Mouse (Mus musculus): Measurements from ENCODE around the gene Nrip2. TPM values are rescaled to one million over a fixed set of nuclear protein-coding genes. Genes with fewer than 3 reads are reported as not detected.

Nrip2 gene
- polyA plus RNA-seq (2015; fragmentation: Nextera tagmentation; extraction: Ambion mirVana), result 5.0 and 5.7 TPM in 2 replicates

DNA sequence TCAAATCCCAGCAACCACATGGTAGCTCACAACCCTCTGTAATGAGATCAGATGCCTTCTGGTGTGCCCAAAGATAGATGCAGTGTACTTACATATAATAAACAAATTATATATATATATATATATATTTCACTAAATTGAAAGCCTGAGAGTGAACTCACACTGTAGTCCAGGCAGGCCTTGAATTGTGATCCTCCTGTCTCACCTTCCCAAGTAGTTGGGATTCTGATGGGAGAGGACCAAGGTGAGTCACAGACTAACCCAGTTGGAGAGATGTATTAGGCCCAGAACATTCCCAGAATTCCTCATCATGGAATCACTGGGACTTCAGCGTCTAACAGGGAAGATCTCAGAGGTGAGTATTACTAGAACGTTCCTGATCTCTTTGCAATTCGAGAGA, at the start of gene Nrip2:
TSS of gene Nrip2 (plus strand) at position 301 of the 400 bp plus-strand sequence.
- no peaks in the 10 kb centered on the region for H3K27me3 ChIP-seq
- no peak for ATAC-seq (replicated peaks)
- H3K4me3 ChIP-seq, result peak within 1 kb of the TSS; percentile 23
- H3K9me3 ChIP-seq, result no peaks in the 10 kb centered on the region
- peak within 1 kb of the TSS; percentile 22; the same call in 1 of the 2 replicates for H3K9ac ChIP-seq (replicated peaks)
- no peaks in the 10 kb centered on the region for H3K36me3 ChIP-seq
- WGBS, result 81% methylated on average over 3 of the region's 3 CpGs
- peak within 1 kb of the TSS; percentile 36 for H3K4me2 ChIP-seq (replicated peaks)
- H3K4me1 ChIP-seq, result peaks cover 10% of the 10 kb centered on the region
- peak within 1 kb of the TSS; percentile 50 for H3K27ac ChIP-seq (replicated peaks)

DNA sequence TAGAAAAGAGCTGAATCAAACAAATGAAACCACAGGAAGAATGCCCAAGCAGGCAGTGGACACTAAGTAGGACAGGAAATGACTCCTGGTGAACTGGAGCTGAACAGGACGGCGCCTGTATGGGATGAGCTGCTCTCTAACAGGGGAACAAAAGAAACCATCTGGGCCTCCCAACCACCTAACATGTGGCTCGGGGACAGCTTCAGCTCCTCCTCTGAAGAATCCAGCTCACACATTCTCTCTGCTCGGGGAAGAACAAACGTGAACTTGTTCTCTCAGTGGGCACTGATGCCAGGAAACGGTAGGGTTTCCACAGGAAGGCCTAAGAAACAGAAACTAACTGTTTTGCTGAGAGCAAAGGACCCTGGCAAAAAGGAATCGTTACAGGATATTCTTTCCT, 49.4 kb upstream of the Nrip2 start:
- no peaks in the 10 kb centered on the region for H3K9me3 ChIP-seq
- no peak overlapping the region for H3K4me2 ChIP-seq (replicated peaks)
- H3K27me3 ChIP-seq, result no peaks in the 10 kb centered on the region
- 0 out of 2 replicates have a peak overlapping the region, but pooled peaks have one; percentile 28 for H3K27ac ChIP-seq (replicated peaks)
- H3K4me3 ChIP-seq, result no peak overlapping the region
- WGBS, result 48% methylated on average over 7 of the region's 7 CpGs
- no peak for ATAC-seq (replicated peaks)
- no peaks in the 10 kb centered on the region for H3K36me3 ChIP-seq
- peaks cover 16% of the 10 kb centered on the region for H3K4me1 ChIP-seq
- H3K9ac ChIP-seq (replicated peaks), result no peak overlapping the region

DNA sequence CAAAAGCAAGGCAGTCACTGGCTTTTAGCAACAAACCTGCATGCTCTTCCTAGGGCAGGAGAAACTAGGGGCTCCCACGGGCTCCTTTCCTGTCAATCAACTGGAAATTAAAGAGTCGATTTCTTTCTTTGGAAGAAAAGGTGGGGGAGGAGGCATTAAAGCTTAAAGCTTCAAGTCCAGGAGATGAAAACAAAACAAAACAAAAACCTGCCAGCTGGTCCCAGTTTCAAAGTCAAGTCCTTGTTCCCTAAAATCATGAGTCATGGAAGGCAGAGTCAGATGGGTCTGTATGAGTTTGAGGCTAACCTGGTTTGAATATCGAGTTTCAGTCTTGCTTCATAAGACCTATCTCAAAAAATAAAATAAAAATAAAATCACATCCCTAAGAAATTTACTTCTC, 45.0 kb upstream of the Nrip2 start:
- no peaks in the 10 kb centered on the region for H3K9me3 ChIP-seq
- no peak overlapping the region for H3K9ac ChIP-seq (replicated peaks)
- no peaks in the 10 kb centered on the region for H3K27me3 ChIP-seq
- peaks cover 21% of the 10 kb centered on the region for H3K36me3 ChIP-seq
- peak overlapping the region; percentile 76 for H3K4me2 ChIP-seq (replicated peaks)
- WGBS, result 27% methylated on average over 3 of the region's 3 CpGs
- no peak overlapping the region for H3K27ac ChIP-seq (replicated peaks)
- peaks cover 28% of the 10 kb centered on the region for H3K4me1 ChIP-seq
- H3K4me3 ChIP-seq, result no peak overlapping the region; the same call in 1 of the 2 replicates
- ATAC-seq (replicated peaks), result no peak

DNA sequence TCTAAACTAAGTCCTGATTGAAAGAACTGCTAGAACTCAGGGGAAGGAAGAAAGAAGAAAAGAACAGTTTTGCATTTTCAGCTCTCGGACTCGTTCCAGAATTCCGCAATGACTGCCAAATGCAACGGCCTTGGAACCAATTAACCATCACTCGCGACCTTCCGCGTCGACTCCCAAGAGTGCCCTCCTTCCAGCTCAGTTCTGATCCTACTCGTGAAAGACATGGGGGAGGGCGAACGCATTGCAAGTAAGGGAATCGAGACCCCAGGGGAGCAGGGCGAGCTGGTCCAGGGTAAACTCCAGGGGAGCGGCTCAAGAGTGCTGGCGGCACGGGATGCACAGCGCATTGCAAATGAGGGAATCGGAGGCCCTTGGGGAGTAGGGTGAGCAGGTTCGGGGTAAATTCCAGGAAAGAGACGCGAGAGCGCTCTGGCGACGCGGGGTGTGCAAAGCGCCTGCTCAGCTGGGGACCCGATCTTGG, 43.9 kb upstream of the Nrip2 start:
- Histone ChIP-seq H3K4me2 (replicated peaks) (peak overlapping the region; percentile 76), H3K9ac (replicated peaks) (peak overlapping the region; percentile 70), H3K27ac (replicated peaks) (peak overlapping the region; percentile 94), H3K4me3 (peak overlapping the region; percentile 95), H3K4me1 (peaks cover 36% of the 10 kb centered on the region), H3K9me3 (no peaks in the 10 kb centered on the region), H3K36me3 (peaks cover 21% of the 10 kb centered on the region), H3K27me3 (no peaks in the 10 kb centered on the region)
- ATAC-seq (replicated peaks), result peak; percentile 78
- under 1% methylated on average over 28 of the region's 28 CpGs for WGBS

DNA sequence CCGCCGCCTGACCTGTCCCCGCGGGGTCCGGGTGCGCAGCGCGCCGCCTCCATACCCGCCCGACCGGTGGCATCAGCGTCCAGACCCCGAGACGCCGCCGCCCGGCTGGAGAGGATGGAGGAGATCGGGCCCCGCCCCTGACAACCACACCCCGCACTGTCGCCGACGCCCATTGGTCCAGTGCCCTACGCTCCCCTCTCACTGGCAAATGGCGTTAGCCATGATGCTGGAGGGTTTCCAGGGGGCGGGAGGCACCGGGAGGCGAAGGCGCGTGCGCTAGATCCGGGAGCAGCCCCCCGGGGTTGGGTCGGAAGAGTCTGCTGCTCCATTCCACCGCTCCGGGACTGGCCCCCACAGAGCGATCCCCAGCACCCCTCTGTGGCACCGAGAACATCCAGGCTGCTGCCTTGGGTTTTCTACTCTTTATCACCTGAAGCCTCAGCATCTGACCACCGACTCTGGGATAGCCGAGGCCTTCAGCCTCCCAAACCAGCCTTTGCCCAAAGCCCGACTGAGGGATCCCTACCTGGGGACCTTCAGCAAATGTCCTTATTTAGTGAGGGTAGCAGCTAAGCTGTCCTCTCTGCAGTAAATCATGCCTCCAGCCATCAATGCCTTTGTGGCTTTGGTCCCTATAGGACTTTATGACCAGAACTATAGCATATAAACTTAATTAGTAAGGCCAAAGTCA, 43.2 kb upstream of the Nrip2 start, which contains the start of gene Tulp3:
TSS of gene Tulp3 (minus strand) at position 126 of the 691 bp plus-strand sequence.
- H3K4me2 ChIP-seq (replicated peaks), result peak within 1 kb of the TSS; percentile 76
- H3K4me1 ChIP-seq, result peaks cover 42% of the 10 kb centered on the region
- no peaks in the 10 kb centered on the region for H3K9me3 ChIP-seq
- under 1% methylated on average over 42 of the region's 42 CpGs for WGBS
- ATAC-seq (replicated peaks), result peak; percentile 97
- no peaks in the 10 kb centered on the region for H3K27me3 ChIP-seq
- peak within 1 kb of the TSS; percentile 70 for H3K9ac ChIP-seq (replicated peaks)
- peak within 1 kb of the TSS; percentile 94 for H3K27ac ChIP-seq (replicated peaks)
- H3K4me3 ChIP-seq, result peak within 1 kb of the TSS; percentile 95
- peaks cover 21% of the 10 kb centered on the region for H3K36me3 ChIP-seq

DNA sequence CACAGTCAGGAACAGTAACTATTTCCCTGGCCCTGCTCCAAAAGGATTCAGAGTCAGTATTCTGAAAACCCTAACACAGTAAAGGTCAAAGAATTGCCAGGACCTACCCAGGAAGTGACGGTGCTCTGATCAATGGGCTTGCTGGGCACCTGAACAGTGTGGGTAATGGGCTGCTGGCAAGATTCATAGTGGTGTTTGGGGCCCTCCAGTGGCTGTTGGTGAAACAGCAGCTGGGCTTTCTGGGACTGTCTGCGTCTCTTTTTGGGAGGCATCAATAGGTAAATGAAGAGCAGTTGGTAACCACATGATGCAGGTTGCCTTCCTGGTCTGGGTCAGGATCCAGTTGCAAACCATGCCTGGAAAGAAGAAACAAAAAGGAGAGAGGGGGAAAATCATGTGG, 40.1 kb upstream of the Nrip2 start:
- H3K27me3 ChIP-seq, result no peaks in the 10 kb centered on the region
- no peak overlapping the region for H3K27ac ChIP-seq (replicated peaks)
- no peak overlapping the region for H3K4me2 ChIP-seq (replicated peaks)
- H3K9me3 ChIP-seq, result no peaks in the 10 kb centered on the region
- no peak overlapping the region for H3K9ac ChIP-seq (replicated peaks)
- no peak overlapping the region for H3K4me3 ChIP-seq
- ATAC-seq (replicated peaks), result no peak
- peaks cover 21% of the 10 kb centered on the region for H3K36me3 ChIP-seq
- 3% methylated on average over 2 of the region's 2 CpGs for WGBS
- H3K4me1 ChIP-seq, result peaks cover 54% of the 10 kb centered on the region

DNA sequence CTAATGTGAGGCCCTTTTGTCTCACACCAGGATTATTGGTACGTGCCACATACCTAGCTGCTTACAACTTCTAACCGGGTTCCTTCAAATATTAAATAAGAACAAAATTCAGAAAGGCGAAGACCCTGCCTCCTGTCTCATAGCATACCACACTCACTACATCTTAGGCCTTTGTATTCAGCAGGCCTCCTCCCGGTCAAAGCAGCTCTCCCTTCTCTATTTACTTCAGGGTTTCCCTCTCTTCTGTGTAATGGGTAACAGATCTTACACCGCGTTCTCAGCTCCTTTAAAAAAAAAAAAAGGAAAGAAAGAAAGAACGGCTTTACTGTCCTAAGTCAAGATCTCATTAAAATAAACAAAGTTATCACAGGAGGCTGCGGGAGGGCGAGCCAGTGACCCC, 37.2 kb upstream of the Nrip2 start:
- Histone ChIP-seq H3K9me3 (no peaks in the 10 kb centered on the region), H3K4me1 (peaks cover 35% of the 10 kb centered on the region), H3K4me2 (replicated peaks) (peak overlapping the region; percentile 85), H3K4me3 (peak overlapping the region; percentile 93), H3K27me3 (no peaks in the 10 kb centered on the region), H3K9ac (replicated peaks) (peak overlapping the region; percentile 89), H3K36me3 (peaks cover 17% of the 10 kb centered on the region), H3K27ac (replicated peaks) (peak overlapping the region; percentile 93)
- no peak for ATAC-seq (replicated peaks)
- 8% methylated on average over 9 of the region's 9 CpGs for WGBS

DNA sequence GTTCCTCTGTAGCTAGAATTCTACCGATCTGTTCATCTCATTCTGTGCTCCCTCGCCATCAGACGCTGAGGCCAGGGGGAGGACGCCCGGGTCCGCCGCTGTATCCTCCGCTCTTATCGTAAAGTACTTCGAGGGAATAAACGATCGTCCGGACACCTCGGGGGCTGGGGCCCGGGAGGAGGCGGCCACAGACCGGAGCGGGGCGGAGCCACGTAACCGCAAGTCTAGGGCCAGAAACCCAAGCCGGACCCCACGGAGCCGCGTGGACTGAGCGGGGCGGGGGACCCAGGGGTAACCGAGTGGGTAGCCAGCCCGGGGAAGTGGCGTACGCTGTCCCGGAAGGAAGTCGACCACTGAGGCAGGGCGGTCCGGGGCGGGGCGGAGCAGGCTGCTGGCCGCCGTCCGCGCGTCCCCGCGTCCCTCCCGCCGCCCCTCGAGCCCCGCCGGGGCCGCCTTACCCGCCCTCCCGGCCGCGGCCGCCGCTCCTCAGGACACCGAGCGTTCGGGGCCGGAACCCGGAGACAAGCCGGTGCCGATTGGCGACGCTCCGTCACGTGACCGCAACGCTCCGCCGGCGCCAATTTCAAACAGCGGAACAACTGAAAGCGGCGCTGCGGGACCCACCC, 36.6 kb upstream of the Nrip2 start, which contains the start of the genes Rhno1 and Foxm1:
TSS of gene Rhno1 (minus strand) at position 531 of the 626 bp plus-strand sequence.
TSS of gene Foxm1 (plus strand) at position 587 of the 626 bp plus-strand sequence.
- under 1% methylated on average over 72 of the region's 76 CpGs for WGBS
- peaks cover 35% of the 10 kb centered on the region for H3K4me1 ChIP-seq
- H3K9ac ChIP-seq (replicated peaks), result peak within 1 kb of the TSS; percentile 89
- H3K36me3 ChIP-seq, result peaks cover 17% of the 10 kb centered on the region
- peak within 1 kb of the TSS; percentile 85 for H3K4me2 ChIP-seq (replicated peaks)
- H3K9me3 ChIP-seq, result no peaks in the 10 kb centered on the region
- no peaks in the 10 kb centered on the region for H3K27me3 ChIP-seq
- H3K4me3 ChIP-seq, result peak within 1 kb of the TSS; percentile 93
- ATAC-seq (replicated peaks), result peak; percentile 90
- peak within 1 kb of the TSS; percentile 93 for H3K27ac ChIP-seq (replicated peaks)

DNA sequence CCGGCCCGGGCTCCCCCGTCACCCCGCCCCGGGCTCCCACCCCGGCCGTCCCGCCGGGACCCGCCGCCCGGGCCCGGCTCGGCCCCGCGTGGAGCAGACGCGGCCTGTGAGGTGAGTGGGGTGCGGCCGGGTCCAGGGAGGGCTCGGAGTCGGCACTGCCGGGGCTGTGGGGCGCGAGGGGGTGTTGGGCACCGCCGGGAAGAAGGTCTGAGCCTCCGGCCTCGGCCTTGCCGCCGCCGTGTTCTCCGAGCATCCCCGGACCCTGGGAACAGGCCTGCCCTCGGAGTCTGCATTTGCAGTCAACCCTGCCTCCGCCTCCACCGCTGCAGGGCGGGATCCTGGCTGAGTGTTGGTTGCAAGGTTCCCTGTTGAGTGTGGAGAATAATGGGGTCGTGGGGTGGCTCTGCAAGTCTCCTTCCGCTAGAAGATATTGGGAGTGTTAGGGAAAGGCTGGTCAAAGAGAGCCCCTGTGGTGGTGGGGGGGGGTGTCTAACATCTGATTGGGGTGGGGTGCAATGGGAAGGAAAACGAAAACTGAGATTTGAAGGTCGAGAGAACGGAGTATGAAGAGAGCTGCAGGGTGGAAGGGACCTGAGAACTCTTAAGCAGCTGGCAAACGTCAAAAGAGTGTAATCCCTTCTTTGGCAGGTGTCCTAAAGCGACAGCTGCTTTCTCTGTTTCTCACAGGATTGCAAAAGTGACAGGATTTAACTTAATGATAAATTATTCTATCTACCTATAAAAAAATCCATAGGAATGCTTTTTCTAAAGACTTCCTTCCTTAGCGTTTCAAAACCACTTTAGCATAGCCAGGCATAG, 35.9 kb upstream of the Nrip2 start:
- peak overlapping the region; percentile 89 for H3K9ac ChIP-seq (replicated peaks)
- H3K4me1 ChIP-seq, result peaks cover 35% of the 10 kb centered on the region
- ATAC-seq (replicated peaks), result no peak; the same call in none of the 2 replicates
- no peaks in the 10 kb centered on the region for H3K9me3 ChIP-seq
- WGBS, result under 1% methylated on average over 36 of the region's 46 CpGs
- peak overlapping the region; percentile 93 for H3K4me3 ChIP-seq
- H3K4me2 ChIP-seq (replicated peaks), result peak overlapping the region; percentile 85
- peaks cover 13% of the 10 kb centered on the region for H3K36me3 ChIP-seq
- H3K27me3 ChIP-seq, result no peaks in the 10 kb centered on the region
- peak overlapping the region; percentile 93 for H3K27ac ChIP-seq (replicated peaks)

DNA sequence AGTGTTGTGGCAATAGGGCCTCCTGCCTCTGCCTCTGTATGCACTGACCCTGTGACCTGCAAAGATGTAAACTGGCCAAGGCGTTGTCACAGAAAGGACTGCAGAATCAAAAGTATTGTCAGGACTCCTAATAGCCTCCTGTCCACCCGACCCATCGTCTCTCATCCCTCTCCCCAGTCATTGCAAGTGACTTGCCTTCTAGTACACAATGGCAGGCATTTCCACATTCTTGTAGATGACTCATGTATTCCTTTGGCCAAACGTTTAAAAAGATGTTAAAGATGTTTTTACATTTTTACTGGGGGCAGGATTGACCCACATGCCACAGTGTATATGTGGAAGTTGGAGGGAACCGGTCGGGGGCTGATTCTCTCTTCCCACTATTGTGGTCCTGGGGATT, 34.4 kb upstream of the Nrip2 start:
- H3K36me3 ChIP-seq, result peaks cover 9% of the 10 kb centered on the region
- H3K27ac ChIP-seq (replicated peaks), result no peak overlapping the region
- H3K4me2 ChIP-seq (replicated peaks), result no peak overlapping the region
- H3K9ac ChIP-seq (replicated peaks), result no peak overlapping the region
- no peak overlapping the region for H3K4me3 ChIP-seq
- 81% methylated on average over 6 of the region's 6 CpGs for WGBS
- no peaks in the 10 kb centered on the region for H3K27me3 ChIP-seq
- ATAC-seq (replicated peaks), result no peak
- peaks cover 32% of the 10 kb centered on the region for H3K4me1 ChIP-seq
- H3K9me3 ChIP-seq, result no peaks in the 10 kb centered on the region

DNA sequence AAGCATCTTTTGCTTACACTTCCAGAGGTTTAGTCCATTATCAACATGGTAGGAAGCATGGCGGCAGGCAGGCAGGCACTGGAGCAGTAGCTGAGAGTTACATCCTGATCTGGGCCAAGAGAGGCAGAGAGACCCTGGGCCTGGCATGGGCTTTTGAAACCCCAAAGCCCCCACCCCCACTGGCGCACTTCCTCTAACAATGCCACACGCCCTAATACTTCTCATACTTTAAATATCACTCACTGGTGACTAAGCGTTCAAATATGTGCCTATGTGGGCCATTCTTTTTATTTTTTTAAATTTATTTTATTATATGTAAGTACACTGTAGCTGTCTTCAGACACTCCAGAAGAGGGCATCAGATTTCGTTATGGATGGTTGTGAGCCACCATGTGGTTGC, 32.6 kb upstream of the Nrip2 start:
- Histone ChIP-seq H3K27me3 (no peaks in the 10 kb centered on the region), H3K9me3 (no peaks in the 10 kb centered on the region), H3K36me3 (peaks cover 9% of the 10 kb centered on the region), H3K4me3 (no peak overlapping the region), H3K4me2 (replicated peaks) (no peak overlapping the region), H3K27ac (replicated peaks) (no peak overlapping the region), H3K9ac (replicated peaks) (no peak overlapping the region), H3K4me1 (peaks cover 15% of the 10 kb centered on the region)
- 91% methylated on average over 5 of the region's 5 CpGs for WGBS
- ATAC-seq (replicated peaks), result no peak
